Mouse (Mus musculus): ENCODE results near the gene Ppan. TPM values are rescaled to one million over a fixed set of nuclear protein-coding genes. Genes with fewer than 3 reads are reported as not detected.
A peak's percentile ranks its signal among the peaks of the same experiment; 100 is the strongest.

The Ppan gene
- polyA plus RNA-seq, 1 experiment from 2014 or later, result 55.9 TPM

- H3K27ac ChIP-seq (ENCODE audit: low read depth, low read length), result no peak overlapping the region
- peak overlapping the region; percentile 79 for H3K9ac ChIP-seq (ENCODE audit: low read depth, low read length)
- no peaks in the 10 kb centered on the region for H3K27me3 ChIP-seq (ENCODE audit: control insufficient read depth, insufficient read depth, low read length)
- no peaks in the 10 kb centered on the region; the same call in 1 of the 2 replicates for H3K4me1 ChIP-seq (replicated peaks; ENCODE audit: control insufficient read depth, insufficient read depth, low read length)
- 5% methylated on average over 34 of the region's 39 CpGs for WGBS
- peak overlapping the region; percentile 84 for H3K4me2 ChIP-seq (replicated peaks; ENCODE audit: low read depth, low read length)
- H3K9me3 ChIP-seq (ENCODE audit: control insufficient read depth, low read length), result no peaks in the 10 kb centered on the region
- DNase-seq (ENCODE audit: low spot score) (no peak), ATAC-seq (ENCODE audit: low FRiP score) (peak; percentile 65; the same call in 1 of the 2 replicates)
- H3K36me3 ChIP-seq (ENCODE audit: control insufficient read depth, insufficient read depth, low read length), result 0 out of 2 replicates have a peak, but pooled peaks cover 9% of the 10 kb centered on the region
- H3K4me3 ChIP-seq (ENCODE audit: low read depth, low read length), result peak overlapping the region; percentile 83
These were observed 9.9 kb downstream of the Ppan start for GRCm38 (mm10) chr9:20897736-20898510.

- Histone ChIP-seq H3K36me3 (ENCODE audit: control insufficient read depth, insufficient read depth, low read length) (0 out of 2 replicates have a peak, but pooled peaks cover 9% of the 10 kb centered on the region), H3K27me3 (ENCODE audit: control insufficient read depth, insufficient read depth, low read length) (no peaks in the 10 kb centered on the region), H3K9ac (ENCODE audit: low read depth, low read length) (peak within 1 kb of the TSS; percentile 79), H3K9me3 (ENCODE audit: control insufficient read depth, low read length) (no peaks in the 10 kb centered on the region), H3K4me2 (replicated peaks; ENCODE audit: low read depth, low read length) (peak within 1 kb of the TSS; percentile 84), H3K4me1 (replicated peaks; ENCODE audit: control insufficient read depth, insufficient read depth, low read length) (no peaks in the 10 kb centered on the region; the same call in 1 of the 2 replicates), H3K27ac (ENCODE audit: low read depth, low read length) (no peak within 1 kb of the TSS), H3K4me3 (ENCODE audit: low read depth, low read length) (peak within 1 kb of the TSS; percentile 83)
- 7% methylated on average over 34 of the region's 34 CpGs for WGBS
- peak; percentile 87 for ATAC-seq (ENCODE audit: low FRiP score)
- DNase-seq (ENCODE audit: low spot score), result peak; percentile 93
These were observed 10.6 kb downstream of the Ppan start, which contains the start of gene Eif3g for GRCm38 (mm10) chr9:20898511-20899073. Gene Eif3g (minus strand): TSS chr9:20898623.

DNA sequence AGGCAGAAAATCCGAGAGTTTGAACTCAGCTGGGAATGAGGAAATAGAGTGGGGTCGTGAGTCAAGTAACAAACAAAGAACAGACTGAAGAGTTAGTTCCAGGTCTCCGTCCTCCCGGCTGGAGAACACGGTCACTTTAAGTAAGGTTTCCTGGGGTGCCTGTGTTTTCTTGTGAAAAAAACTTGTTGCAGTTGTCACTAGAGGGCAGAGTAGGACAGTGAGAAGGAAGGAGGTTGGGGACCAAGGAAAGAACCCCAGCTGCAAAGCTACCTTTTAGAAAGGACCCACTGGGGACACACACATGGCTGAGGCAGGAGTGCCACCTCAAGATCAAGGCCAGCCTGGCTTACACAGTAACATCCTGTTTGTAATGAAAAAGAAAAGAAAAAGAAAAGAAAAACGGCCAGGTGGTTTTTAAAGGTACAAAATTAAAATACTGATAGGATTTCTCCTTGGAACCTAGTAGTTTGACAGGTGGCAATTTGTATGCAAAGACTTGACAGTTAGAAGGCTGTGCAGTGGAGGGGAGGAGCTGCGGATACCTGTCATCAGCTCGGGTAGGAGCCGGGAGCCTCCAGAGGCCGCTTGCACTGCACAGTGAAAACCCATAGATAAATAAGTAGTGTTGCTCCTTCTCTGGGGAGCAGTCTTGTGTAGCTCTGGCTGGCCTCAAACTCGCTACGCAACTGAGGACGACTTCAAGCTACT is 13.6 kb downstream of the Ppan start:
- Histone ChIP-seq H3K4me1 (replicated peaks; ENCODE audit: control insufficient read depth, insufficient read depth, low read length) (no peaks in the 10 kb centered on the region; the same call in 1 of the 2 replicates), H3K4me3 (ENCODE audit: low read depth, low read length) (no peak overlapping the region), H3K27me3 (ENCODE audit: control insufficient read depth, insufficient read depth, low read length) (no peaks in the 10 kb centered on the region), H3K4me2 (replicated peaks; ENCODE audit: low read depth, low read length) (no peak overlapping the region), H3K36me3 (ENCODE audit: control insufficient read depth, insufficient read depth, low read length) (peaks cover 11% of the 10 kb centered on the region), H3K9ac (ENCODE audit: low read depth, low read length) (no peak overlapping the region), H3K9me3 (ENCODE audit: control insufficient read depth, low read length) (no peaks in the 10 kb centered on the region), H3K27ac (ENCODE audit: low read depth, low read length) (no peak overlapping the region)
- no peak for ATAC-seq (ENCODE audit: low FRiP score)
- 20% methylated on average over 13 of the region's 13 CpGs for WGBS
- peak; percentile 42 for DNase-seq (ENCODE audit: low spot score)

DNA sequence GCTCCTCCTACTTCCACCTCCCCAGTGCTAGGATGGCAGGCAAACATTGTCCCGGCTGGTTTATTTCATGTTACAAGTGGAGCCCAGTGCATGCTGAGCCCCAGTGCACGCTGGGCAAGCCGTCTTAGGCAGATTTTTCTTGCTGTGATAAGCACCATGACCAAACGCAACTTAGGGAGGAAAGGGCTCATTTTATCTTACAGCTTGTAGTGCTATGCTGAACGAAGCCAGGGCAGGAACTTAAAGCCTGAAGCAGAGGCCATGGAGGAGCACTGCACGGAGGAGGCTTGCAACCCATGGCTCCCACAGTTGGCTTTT is 14.2 kb downstream of the Ppan start:
- Histone ChIP-seq H3K9me3 (ENCODE audit: control insufficient read depth, low read length) (no peaks in the 10 kb centered on the region), H3K4me2 (replicated peaks; ENCODE audit: low read depth, low read length) (no peak overlapping the region), H3K27me3 (ENCODE audit: control insufficient read depth, insufficient read depth, low read length) (no peaks in the 10 kb centered on the region), H3K27ac (ENCODE audit: low read depth, low read length) (no peak overlapping the region), H3K4me3 (ENCODE audit: low read depth, low read length) (no peak overlapping the region), H3K36me3 (ENCODE audit: control insufficient read depth, insufficient read depth, low read length) (peaks cover 12% of the 10 kb centered on the region), H3K9ac (ENCODE audit: low read depth, low read length) (no peak overlapping the region), H3K4me1 (replicated peaks; ENCODE audit: control insufficient read depth, insufficient read depth, low read length) (no peaks in the 10 kb centered on the region; the same call in 1 of the 2 replicates)
- DNase-seq (ENCODE audit: low spot score), result no peak
- WGBS, result 50% methylated on average over 6 of the region's 6 CpGs
- ATAC-seq (ENCODE audit: low FRiP score), result no peak

DNA sequence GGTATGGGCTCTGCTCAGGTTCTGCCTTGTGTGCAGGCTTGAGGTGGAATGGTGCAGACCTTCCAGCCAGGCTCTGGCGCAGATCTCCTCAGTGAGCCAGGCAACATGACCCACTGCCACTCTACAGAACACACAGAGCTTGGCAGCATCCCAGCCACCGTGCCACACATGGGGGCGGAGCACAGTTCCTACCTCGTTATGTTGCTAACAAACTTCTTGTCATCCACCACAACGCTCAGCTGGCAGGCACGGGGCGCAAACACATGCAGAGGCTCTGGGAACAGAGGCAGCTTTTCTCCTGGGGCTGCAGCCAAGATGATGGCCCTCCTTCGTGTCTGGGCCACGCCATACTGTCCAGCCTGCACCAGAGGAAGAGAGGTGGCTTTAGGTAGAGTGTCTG is 22.0 kb downstream of the Ppan start:
- ATAC-seq (ENCODE audit: low FRiP score) (no peak), DNase-seq (ENCODE audit: low spot score) (no peak)
- no peaks in the 10 kb centered on the region for H3K9me3 ChIP-seq (ENCODE audit: control insufficient read depth, low read length)
- 93% methylated on average over 9 of the region's 9 CpGs for WGBS
- H3K4me2 ChIP-seq (replicated peaks; ENCODE audit: low read depth, low read length), result no peak overlapping the region
- no peak overlapping the region for H3K4me3 ChIP-seq (ENCODE audit: low read depth, low read length)
- H3K9ac ChIP-seq (ENCODE audit: low read depth, low read length), result no peak overlapping the region
- H3K27me3 ChIP-seq (ENCODE audit: control insufficient read depth, insufficient read depth, low read length), result no peaks in the 10 kb centered on the region
- H3K4me1 ChIP-seq (replicated peaks; ENCODE audit: control insufficient read depth, insufficient read depth, low read length), result no peaks in the 10 kb centered on the region
- peaks cover 53% of the 10 kb centered on the region for H3K36me3 ChIP-seq (ENCODE audit: control insufficient read depth, insufficient read depth, low read length)
- H3K27ac ChIP-seq (ENCODE audit: low read depth, low read length), result no peak overlapping the region

DNA sequence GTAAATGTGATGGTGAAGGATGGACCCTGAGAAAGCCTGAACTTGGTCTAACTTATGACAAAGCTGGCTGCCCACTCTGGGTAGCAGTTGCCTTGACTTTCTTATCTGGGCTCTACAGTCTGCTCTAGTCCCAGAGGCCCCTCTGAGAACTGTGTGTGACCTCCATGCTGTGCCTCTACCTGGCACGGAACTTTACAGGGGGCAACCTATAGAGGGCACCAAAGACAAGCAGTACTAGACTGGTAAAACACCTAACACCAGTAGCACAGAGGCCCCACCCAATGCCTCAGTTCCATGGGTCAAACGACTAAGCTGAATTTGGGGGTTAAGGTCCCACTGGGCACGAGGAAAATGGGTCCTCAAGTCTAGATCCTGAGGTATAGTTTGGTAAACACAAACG is 28.2 kb downstream of the Ppan start:
- no peaks in the 10 kb centered on the region for H3K9me3 ChIP-seq (ENCODE audit: control insufficient read depth, low read length)
- ATAC-seq (ENCODE audit: low FRiP score), result no peak
- no peak for DNase-seq (ENCODE audit: low spot score)
- no peaks in the 10 kb centered on the region for H3K4me1 ChIP-seq (replicated peaks; ENCODE audit: control insufficient read depth, insufficient read depth, low read length)
- H3K36me3 ChIP-seq (ENCODE audit: control insufficient read depth, insufficient read depth, low read length), result peaks cover 49% of the 10 kb centered on the region
- WGBS, result 86% methylated on average over 4 of the region's 4 CpGs
- H3K27me3 ChIP-seq (ENCODE audit: control insufficient read depth, insufficient read depth, low read length), result no peaks in the 10 kb centered on the region
- no peak overlapping the region for H3K4me2 ChIP-seq (replicated peaks; ENCODE audit: low read depth, low read length)
- H3K27ac ChIP-seq (ENCODE audit: low read depth, low read length), result no peak overlapping the region
- H3K4me3 ChIP-seq (ENCODE audit: low read depth, low read length), result no peak overlapping the region
- no peak overlapping the region for H3K9ac ChIP-seq (ENCODE audit: low read depth, low read length)

DNA sequence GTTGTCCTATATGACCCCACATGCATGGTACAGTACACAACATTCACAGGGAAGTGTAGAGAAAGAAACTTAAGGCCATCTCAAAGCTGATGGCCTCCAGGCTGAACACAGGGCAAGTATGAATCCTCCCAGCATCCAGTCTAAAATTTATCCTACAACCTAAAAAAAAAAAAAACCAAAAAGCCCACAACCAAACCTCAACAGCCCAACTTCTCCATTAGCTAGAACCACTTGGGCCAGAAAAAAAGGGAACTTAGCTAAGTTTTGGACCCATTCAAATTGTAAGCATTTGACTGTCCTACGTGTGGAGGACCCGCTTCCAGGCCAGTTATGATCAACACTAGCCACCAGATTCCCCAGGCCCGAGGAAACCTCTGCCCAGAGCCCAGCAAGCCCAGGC is 35.3 kb downstream of the Ppan start:
- WGBS, result 94% methylated on average over 3 of the region's 3 CpGs
- Histone ChIP-seq H3K4me1 (replicated peaks; ENCODE audit: control insufficient read depth, insufficient read depth, low read length) (no peaks in the 10 kb centered on the region), H3K36me3 (ENCODE audit: control insufficient read depth, insufficient read depth, low read length) (peaks cover 40% of the 10 kb centered on the region), H3K9ac (ENCODE audit: low read depth, low read length) (no peak overlapping the region), H3K9me3 (ENCODE audit: control insufficient read depth, low read length) (no peaks in the 10 kb centered on the region), H3K27me3 (ENCODE audit: control insufficient read depth, insufficient read depth, low read length) (no peaks in the 10 kb centered on the region), H3K4me2 (replicated peaks; ENCODE audit: low read depth, low read length) (no peak overlapping the region), H3K27ac (ENCODE audit: low read depth, low read length) (no peak overlapping the region), H3K4me3 (ENCODE audit: low read depth, low read length) (no peak overlapping the region)
- DNase-seq (ENCODE audit: low spot score), result no peak
- no peak for ATAC-seq (ENCODE audit: low FRiP score)

Measured in hindbrain, embryonic 11.5 days (tissue).